Mouse (Mus musculus) adrenal gland, postnatal 36 days (tissue): ENCODE data around the gene Urb1. TPM values are rescaled to one million over a fixed set of nuclear protein-coding genes. Genes with fewer than 3 reads are reported as not detected.
"Not testable (repeated sequence)": the region's sequence is repeated elsewhere in the genome, so short reads cannot be mapped to it uniquely, and the experiment has no call there.

Experiments
- DNase-seq, 2 experiments: peaks; one replicate each; pipeline ENCODE4 v3.0.0; 2021; ENCODE audit warnings: mixed read lengths in 1 of 2
- total RNA-seq, 2 experiments: library from RNA; stranded (reverse); gene quantifications; 2 replicates each; pipeline ENCODE4 v1.2.3; 2021

The Urb1 gene
- total RNA-seq, 2 experiments from 2014 or later = 13.0 to 18.7 TPM

DNA sequence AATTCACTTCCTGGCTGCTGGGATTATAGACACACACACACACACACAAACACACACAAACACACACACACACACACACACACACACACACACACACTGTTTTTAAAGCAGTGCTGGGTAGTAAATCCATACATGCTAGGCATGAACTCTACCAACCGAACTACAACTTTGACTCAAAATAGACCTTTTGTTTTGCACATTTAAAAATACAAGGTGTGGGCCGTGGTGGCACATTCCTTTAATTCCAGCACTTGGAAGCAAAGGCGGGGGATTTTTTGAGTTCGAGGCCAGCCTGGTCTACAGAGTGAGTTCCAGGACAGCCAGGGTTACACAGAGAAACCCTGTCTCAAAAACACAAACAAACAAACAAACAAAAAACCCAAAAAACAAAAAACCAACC is 13.8 kb upstream of the Urb1 start:
- DNase-seq = not testable (repeated sequence)

DNA sequence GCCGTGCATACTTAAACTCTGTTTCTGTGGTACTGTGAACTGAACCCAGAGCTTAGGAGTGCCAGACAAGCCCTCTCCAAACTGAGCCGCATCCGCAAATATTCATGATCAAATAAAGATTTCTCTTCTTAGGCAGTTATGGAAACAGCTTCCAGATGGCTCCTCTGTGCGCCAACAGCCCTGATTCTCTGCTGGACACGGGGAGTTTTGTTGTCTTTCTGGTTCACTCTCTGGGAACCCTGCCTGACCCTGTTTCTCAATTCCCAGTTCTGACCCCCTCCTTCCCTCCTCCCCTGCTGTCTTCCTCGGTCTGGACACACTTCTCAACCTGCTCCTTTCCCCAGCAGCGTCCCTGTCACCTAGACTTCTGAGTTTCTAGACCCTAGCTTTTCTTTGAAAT is 12.8 kb upstream of the Urb1 start:
- DNase-seq = no peak

DNA sequence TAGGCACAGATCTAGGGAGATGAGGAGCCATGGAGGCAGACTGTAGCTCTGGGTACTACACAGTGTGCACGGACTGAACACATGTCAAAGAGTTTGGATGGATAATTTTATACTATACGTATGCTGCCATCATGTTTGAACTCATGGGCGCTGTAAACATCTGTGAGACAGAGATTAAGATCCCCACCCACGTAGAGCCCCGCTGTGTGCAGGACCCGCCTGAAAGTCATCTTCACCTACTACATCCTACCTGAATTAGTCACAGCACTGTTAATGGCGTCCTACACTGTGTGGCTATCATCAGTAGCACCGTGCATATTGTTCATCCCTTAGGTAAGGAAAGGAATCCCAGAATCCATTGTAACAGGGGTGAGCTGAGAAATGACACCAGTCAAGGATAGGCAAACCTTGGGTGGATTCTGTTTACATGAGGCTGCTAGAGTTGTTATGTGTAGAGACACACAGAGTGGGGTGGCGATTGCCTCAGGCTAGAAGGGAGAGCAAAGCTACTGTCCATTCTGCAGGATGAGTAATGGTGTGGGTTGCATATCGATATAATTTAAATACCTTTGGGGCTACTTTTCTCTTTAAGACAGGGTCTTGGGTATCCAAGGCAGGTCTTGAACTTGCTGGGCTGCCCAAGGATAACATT is 12.2 kb upstream of the Urb1 start:
- DNase-seq = no peak

DNA sequence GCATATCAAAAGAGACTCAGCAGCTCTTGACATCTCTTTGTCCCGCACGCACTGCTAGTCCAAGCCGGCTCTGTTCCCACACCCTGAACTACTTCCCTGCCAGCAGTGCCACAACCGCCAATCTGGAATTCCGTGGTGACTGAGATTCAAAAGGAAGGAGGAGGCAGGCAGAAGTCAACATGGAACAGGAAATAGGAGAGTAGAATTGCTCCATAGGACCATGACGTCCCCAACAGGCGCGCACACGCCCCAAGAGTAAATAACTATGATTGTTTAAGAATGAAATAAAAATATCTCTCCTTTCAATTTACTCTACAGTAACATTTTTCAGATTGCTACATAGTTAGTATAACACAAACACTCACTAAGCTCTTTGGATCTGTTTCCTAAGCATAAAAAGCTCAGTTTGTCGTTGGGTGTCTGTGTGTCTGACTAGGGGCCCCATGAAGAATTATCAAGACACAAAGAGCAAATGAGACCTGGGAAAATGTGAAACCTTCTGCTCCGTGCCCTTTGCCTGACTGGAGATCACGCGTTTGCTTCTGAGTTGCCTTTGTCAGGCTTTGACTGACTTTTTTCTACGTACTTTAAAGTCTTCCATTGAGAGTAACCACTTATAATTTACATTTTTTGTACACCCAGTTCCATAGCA is 11.0 kb upstream of the Urb1 start:
- DNase-seq = no peak

DNA sequence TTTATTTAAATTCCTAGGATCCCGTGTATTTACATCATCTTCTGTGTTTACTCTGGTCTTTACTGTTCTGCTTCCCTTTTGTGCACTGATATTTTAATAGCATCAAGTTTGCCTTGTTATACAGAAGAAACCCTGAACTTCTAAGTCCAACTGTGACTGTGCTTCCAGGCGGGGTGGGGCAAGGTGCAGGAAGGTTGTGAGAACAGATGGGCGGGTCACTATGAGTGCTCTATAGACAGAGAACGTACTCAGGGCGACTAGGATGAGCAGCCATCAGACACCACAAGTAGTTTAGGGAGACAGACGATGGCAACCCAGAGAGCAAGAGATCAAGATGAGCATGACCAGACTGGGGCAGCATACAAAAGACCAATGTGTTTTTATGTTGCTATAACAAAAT is 10.1 kb upstream of the Urb1 start:
- DNase-seq = no peak

DNA sequence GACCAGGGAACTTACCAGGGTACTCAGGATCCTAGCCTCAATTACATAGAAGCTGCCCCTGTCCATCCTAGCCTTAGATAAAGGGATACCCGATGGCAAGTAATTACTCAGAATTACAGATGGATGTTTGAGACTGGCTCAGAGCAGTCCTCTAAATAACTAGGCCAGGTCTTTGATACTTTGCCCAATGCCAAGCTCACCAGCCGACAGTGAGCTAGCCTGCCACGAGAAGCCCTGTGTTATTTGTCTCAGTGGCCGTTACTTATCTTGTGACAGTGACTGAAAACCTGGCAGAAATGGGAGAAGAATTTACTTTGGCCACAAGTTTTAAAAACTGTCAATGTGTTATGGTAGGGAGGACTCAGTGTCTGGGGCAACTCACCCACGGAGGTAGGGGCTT is 1.9 kb upstream of the Urb1 start:
- DNase-seq = no peak

- no peak for DNase-seq
Observed at GRCm38 (mm10) chr16:90810716-90811256, 573 bp upstream of the Urb1 start.

DNA sequence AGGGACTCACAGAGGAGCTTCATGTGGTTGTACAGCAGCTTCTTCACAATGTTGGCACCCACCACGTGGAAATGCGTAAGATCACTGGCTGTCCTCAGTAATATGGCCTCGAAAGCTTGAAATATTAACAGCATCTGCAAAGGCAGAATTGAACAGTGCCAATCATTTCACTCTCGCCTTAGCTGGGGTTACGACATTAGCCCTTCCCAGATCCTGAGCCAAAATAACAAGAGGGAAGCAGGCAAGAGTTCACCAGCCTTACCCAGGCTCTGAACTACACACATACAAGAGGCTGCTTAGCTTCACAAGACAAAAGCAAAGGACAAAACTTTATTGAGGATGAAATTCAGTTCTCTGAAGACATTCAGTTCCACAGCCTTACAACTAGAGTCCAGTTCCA is 5.7 kb downstream of the Urb1 start:
- no peak for DNase-seq

GRCm38 (mm10) chr16:90801928-90802327 is 8.3 kb downstream of the Urb1 start:
- DNase-seq = peak; percentile 57 to 70

- DNase-seq = no peak
Observed at GRCm38 (mm10) chr16:90801251-90801650, 9.0 kb downstream of the Urb1 start.

DNA sequence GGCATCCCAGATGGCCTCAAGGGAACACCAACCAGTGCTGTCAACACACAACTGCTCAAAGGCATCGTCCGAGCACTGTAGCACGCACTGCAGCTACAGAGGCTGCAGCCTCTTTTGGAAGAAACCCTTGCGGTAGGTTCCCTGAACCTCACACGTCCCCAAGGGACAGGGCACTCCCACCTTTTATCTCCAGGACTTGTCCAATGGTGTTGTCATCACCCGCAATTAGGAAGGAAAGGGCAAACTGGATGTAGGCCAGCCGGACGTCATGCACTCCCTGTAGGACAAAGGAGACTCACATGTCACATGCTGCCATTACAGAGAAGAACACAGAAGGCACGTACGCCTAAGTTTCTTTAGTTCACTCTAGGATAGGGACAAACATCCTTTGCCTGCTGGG is 10.4 kb downstream of the Urb1 start:
- no peak for DNase-seq

DNA sequence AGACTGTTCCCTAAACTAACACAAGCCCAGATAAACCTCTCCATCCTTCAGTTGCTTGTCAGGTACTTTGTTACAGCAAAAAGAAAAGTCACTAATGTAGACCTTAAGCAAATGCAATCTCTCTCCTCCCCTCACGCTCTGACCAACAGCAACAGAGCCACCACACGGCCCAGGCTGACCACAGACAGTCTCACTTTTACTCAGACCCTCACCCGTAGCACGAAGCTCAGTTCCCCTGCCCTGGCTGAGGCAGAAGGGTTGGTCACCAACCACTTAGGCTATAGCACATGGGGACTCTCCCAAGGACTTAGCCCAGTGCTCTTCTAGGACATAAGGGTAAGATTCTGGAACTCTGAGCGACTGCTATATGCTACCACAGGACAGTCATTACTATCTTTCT is 11.4 kb downstream of the Urb1 start:
- DNase-seq = no peak

GRCm38 (mm10) chr16:90798446-90798845 is 11.8 kb downstream of the Urb1 start:
- DNase-seq = no peak

- no peak for DNase-seq
Observed at GRCm38 (mm10) chr16:90794708-90795107, 15.5 kb downstream of the Urb1 start.

GRCm38 (mm10) chr16:90792500-90792899 is 17.7 kb downstream of the Urb1 start:
- peak; percentile 49 to 54 for DNase-seq

DNA sequence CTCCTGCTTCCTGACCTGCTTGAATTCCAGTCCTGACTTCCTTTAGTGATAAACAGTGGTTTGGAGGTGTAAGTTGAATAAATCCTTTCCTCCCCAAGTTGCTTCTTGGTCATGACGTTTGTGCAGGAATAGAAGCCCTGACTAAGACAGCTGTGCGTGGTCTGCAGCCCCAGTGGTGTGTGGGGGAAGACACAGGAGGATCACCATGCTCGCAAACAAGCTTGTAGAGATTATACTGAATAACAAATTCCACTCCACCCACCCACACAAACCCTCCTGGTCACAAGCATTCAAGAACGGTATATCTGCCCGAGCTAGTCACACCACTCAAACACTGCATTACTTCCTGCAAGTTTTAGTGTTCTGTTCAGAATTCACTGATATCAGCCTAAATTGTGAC is 18.1 kb downstream of the Urb1 start:
- no peak for DNase-seq

GRCm38 (mm10) chr16:90790946-90791345 is 19.3 kb downstream of the Urb1 start:
- DNase-seq = no peak

- no peak for DNase-seq
Observed at GRCm38 (mm10) chr16:90788580-90788979, 21.6 kb downstream of the Urb1 start.

DNA sequence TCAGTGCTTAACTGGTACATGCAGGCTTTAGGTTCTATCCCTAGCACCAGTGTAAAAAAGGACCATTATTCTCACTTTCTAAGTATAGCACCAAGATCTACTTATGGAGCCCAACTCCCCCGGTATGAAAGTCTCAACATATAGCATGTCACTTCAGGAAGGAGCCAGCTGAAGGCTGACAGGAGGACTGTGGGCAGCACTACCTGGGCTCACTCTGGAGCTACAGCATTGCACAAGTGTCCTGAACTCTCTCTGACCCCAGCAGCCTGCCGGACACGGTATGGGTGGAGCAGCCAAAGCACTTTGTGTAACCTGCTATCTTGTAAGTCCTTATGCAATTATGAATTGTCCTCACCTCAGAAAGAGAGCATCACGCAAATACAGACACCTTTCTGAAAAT is 25.0 kb downstream of the Urb1 start:
- DNase-seq = no peak

- no peak for DNase-seq
Observed at GRCm38 (mm10) chr16:90783302-90783701, 26.9 kb downstream of the Urb1 start.

- DNase-seq = no peak
Observed at GRCm38 (mm10) chr16:90779783-90780182, 30.4 kb downstream of the Urb1 start.

- DNase-seq = no peak
Observed at GRCm38 (mm10) chr16:90775946-90776520, 34.2 kb downstream of the Urb1 start.

GRCm38 (mm10) chr16:90774646-90775045 is 35.6 kb downstream of the Urb1 start:
- peak in 1 of 2 experiments; percentile 25 for DNase-seq

DNA sequence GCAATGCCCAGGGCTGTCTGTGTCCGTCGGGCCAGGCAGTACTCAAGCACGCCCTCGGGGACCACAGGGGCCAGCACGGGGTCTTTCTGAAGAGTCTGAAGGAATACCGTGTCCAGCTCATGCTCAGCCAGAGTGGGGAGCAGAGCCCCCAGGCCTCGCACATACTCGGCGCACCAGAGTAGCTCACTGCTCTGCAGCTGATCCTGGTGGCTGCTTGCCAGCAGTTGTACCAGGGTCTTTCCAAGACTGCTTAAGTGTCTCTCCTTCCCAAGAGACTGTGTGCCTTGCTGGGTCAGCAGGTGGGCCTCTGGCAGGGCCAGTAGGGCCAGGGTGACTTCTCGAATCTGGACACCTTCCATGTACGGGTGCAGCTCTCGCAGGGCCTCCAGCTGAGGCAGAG is 36.0 kb downstream of the Urb1 start:
- peak in 1 of 2 experiments; percentile 33 for DNase-seq
